Mouse (Mus musculus): ENCODE data around the gene Olfr12. TPM values are rescaled to one million over a fixed set of nuclear protein-coding genes. Genes with fewer than 3 reads are reported as not detected.

Gene Olfr12
- polyA plus RNA-seq, 1 experiment from 2014 or later: not detected

DNA sequence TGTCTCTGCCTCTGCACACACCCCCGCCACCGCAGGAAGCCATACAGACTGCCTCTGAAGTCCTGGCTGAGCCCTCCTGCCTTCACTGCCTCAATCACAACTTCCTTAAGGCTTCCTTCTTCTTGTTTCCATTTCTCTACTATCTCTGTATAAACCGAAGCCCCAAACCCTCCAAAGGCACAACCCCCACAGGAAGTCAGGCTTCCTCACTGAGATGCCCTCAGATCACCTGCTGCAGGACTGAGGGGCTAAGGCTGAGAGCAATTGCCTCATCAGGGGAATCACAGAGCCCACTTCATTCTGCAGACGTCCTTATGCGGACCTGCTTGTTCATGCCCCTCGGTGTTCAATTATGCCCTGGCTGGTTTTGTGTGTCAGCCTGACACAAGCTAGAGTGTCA, 22.8 kb downstream of the Olfr12 start:
- peaks cover 11% of the 10 kb centered on the region; the same call in 1 of the 2 replicates for H3K27me3 ChIP-seq (replicated peaks)
- no peak for ATAC-seq (ENCODE audit: insufficient number of reproducible peaks, low FRiP score)
- peaks cover 40% of the 10 kb centered on the region for H3K36me3 ChIP-seq
- peaks cover 21% of the 10 kb centered on the region for H3K4me1 ChIP-seq (replicated peaks)
- H3K4me3 ChIP-seq: peak overlapping the region; percentile 97
- H3K9ac ChIP-seq: no peak overlapping the region; the same call in 1 of the 2 replicates
- 70% methylated on average over 6 of the region's 6 CpGs for WGBS
- no peak overlapping the region for H3K27ac ChIP-seq (ENCODE audit: poor library complexity, severe bottlenecking)
- H3K4me2 ChIP-seq: peak overlapping the region; percentile 98
- H3K9me3 ChIP-seq (replicated peaks): no peaks in the 10 kb centered on the region

DNA sequence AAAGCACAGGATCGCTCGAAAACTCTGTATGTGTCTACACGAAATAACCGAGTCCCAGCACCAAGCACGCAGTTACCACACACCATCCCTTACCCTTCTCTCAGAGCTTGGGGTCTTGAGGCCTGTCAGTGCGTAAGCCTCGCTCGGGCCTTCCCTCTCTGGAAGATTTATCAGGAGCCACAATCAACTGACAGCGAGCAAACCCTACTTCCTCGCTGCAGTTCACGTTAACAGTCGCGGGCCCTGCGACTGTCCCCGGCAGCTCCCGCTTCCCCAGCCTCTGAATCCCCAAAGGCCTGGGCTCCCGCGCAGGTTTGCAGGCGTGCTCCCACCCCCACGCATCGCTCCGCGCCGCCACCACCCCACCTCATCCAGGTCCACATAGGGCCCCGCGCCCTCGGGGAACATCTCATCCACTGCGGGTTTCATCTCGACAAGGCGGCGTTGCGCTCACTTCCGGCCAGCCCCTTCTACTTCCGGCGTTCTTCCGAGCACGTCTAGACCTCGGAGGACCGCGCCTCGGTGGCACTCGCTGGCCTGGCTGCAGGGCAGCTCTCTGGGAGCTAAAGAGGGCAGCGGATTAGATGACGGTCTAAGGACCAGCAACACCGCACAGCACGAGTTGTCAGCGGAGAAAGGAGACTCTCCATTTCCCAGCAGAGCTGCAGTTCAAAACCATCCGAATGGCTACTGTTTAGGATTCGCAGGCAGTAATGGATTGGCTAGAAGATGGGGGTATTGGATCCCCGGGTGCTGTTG, 24.1 kb downstream of the Olfr12 start, which contains the start of gene Cops9:
Gene Cops9 (minus strand): TSS at position 472 of the 759 bp plus-strand sequence.
- peak within 1 kb of the TSS; percentile 93 for H3K9ac ChIP-seq
- H3K27me3 ChIP-seq (replicated peaks): peaks cover 17% of the 10 kb centered on the region; the same call in 1 of the 2 replicates
- peak; percentile 88 for ATAC-seq (ENCODE audit: insufficient number of reproducible peaks, low FRiP score)
- H3K4me1 ChIP-seq (replicated peaks): peaks cover 21% of the 10 kb centered on the region
- no peaks in the 10 kb centered on the region for H3K9me3 ChIP-seq (replicated peaks)
- H3K27ac ChIP-seq (ENCODE audit: poor library complexity, severe bottlenecking): peak within 1 kb of the TSS; percentile 64; the same call in 1 of the 2 replicates
- 2% methylated on average over 50 of the region's 50 CpGs for WGBS
- H3K36me3 ChIP-seq: peaks cover 30% of the 10 kb centered on the region
- H3K4me3 ChIP-seq: peak within 1 kb of the TSS; percentile 97
- peak within 1 kb of the TSS; percentile 98 for H3K4me2 ChIP-seq

DNA sequence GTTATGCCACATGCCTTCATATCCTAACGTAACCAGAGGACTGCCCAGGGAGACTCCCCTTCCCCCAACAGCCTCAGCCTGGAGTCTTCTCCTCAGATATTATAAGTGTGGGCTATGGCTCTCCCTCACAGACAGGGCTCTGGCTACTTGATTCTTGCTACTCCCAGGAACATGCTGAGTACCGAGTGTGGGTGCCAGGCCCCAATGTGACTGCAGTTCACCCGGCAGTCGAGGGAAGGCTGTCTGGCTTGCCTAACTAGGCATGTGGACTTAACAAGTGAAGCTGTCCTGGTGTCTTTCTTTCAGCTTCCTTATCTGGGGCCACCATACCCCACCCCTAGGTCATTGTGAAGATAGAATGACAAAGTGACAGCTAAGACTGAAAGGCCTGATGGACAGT, 26.1 kb downstream of the Olfr12 start:
- no peak overlapping the region for H3K27ac ChIP-seq (ENCODE audit: poor library complexity, severe bottlenecking)
- peaks cover 21% of the 10 kb centered on the region for H3K4me1 ChIP-seq (replicated peaks)
- no peak overlapping the region for H3K4me3 ChIP-seq
- H3K4me2 ChIP-seq: no peak overlapping the region
- peaks cover 24% of the 10 kb centered on the region for H3K27me3 ChIP-seq (replicated peaks)
- WGBS: 61% methylated on average over 4 of the region's 4 CpGs
- H3K9me3 ChIP-seq (replicated peaks): no peaks in the 10 kb centered on the region
- H3K36me3 ChIP-seq: peaks cover 10% of the 10 kb centered on the region; the same call in 1 of the 2 replicates
- ATAC-seq (ENCODE audit: insufficient number of reproducible peaks, low FRiP score): no peak
- H3K9ac ChIP-seq: no peak overlapping the region

DNA sequence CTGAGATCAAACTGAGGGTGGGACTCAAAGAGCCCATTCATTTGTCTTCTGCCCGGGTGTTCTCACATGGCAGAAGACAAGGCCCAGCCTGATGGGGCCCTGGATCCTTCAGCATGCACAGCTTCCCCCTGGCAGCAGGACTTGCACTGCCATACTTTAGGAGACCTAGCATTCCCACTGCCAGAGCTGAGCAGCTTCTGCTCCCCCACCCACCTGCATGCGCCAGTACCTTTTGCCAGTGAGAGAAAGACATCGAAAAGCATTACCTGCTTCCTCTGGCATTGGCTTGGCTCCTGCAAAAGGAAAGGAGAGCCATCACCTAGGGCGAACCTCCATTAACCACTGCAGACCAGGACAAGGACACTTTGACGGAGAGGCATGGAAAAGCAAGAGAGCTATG, 27.3 kb downstream of the Olfr12 start:
- no peak overlapping the region for H3K9ac ChIP-seq
- H3K27me3 ChIP-seq (replicated peaks): peaks cover 32% of the 10 kb centered on the region
- peaks cover 20% of the 10 kb centered on the region for H3K4me1 ChIP-seq (replicated peaks)
- no peak overlapping the region for H3K4me3 ChIP-seq
- 74% methylated on average over 5 of the region's 5 CpGs for WGBS
- no peaks in the 10 kb centered on the region for H3K9me3 ChIP-seq (replicated peaks)
- no peak for ATAC-seq (ENCODE audit: insufficient number of reproducible peaks, low FRiP score)
- no peak overlapping the region for H3K4me2 ChIP-seq
- H3K27ac ChIP-seq (ENCODE audit: poor library complexity, severe bottlenecking): no peak overlapping the region
- H3K36me3 ChIP-seq: no peaks in the 10 kb centered on the region

DNA sequence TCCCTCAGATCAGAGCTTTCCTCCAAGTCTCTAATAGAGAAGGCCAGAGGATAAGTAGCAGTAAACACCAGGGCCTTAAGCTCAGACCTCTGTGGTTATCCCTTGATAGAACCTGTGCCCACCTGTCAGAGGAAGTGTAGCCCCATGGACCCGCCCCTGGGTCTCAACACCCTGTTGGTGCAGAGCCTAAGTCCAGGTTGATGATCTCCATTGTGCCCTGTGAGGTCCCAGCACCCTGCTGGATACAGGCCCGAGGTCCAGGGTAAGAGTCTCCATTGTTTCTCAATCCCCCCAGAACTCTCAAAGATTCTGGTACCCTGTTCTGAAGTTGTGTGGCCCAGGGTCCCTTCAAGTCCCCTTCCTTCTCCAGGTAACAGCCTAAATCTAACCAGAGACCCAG, 28.5 kb downstream of the Olfr12 start:
- no peak for ATAC-seq (ENCODE audit: insufficient number of reproducible peaks, low FRiP score)
- WGBS: 44% methylated on average over 2 of the region's 2 CpGs

DNA sequence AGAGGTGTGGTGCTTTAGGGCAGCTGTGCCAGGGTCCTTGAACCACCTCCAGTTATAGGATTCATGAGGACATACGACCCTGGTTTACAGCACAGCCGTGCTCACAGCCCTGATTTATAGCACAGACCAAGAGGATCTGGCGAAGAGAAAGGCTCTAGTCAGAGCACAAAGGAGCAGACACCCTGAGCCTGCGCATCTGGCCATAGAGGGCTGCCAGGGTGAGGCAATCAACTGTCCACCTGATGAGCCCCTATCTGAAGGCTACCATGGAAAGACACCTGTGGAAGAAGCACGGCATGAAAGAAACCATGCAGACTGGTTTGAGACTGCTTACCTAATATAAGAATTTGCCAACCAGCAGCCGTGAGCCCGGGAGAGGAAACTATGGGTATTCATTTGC, 29.0 kb downstream of the Olfr12 start:
- no peaks in the 10 kb centered on the region for H3K36me3 ChIP-seq
- H3K9me3 ChIP-seq (replicated peaks): no peaks in the 10 kb centered on the region
- H3K27me3 ChIP-seq (replicated peaks): peaks cover 42% of the 10 kb centered on the region
- no peak overlapping the region for H3K27ac ChIP-seq (ENCODE audit: poor library complexity, severe bottlenecking)
- 70% methylated on average over 7 of the region's 7 CpGs for WGBS
- H3K4me1 ChIP-seq (replicated peaks): 0 out of 2 replicates have a peak, but pooled peaks cover 6% of the 10 kb centered on the region
- H3K9ac ChIP-seq: no peak overlapping the region
- no peak overlapping the region for H3K4me3 ChIP-seq
- ATAC-seq (ENCODE audit: insufficient number of reproducible peaks, low FRiP score): no peak
- no peak overlapping the region for H3K4me2 ChIP-seq

More for the DNA sequence above, 28.5 kb downstream of the Olfr12 start:
- Histone ChIP-seq H3K4me2 (no peak overlapping the region), H3K27ac (ENCODE audit: poor library complexity, severe bottlenecking) (no peak overlapping the region), H3K4me3 (no peak overlapping the region), H3K9ac (no peak overlapping the region), H3K4me1 (replicated peaks) (peaks cover 8% of the 10 kb centered on the region), H3K36me3 (no peaks in the 10 kb centered on the region), H3K9me3 (replicated peaks) (no peaks in the 10 kb centered on the region), H3K27me3 (replicated peaks) (peaks cover 40% of the 10 kb centered on the region)

DNA sequence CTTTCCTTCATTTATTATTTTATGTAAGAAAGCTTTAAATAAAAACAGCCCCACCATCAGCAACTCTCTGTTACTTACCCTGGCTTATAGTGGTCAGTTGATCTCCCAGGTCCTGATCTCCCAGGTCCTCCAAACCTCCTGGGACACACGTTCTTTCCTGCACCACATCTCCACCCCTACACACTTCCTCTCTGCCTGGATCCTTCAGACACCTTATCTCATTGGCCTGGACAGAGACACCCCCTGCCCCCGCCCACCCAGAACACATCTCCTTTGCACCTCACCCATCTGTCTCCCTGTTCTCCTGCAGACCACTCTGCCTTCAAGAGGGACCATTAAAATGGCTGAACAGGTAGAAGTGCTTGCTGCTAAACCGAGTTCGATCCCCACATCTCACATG, 29.4 kb downstream of the Olfr12 start:
- H3K4me3 ChIP-seq: no peak overlapping the region
- 58% methylated on average over 4 of the region's 4 CpGs for WGBS
- H3K4me1 ChIP-seq (replicated peaks): 0 out of 2 replicates have a peak, but pooled peaks cover 5% of the 10 kb centered on the region
- H3K9me3 ChIP-seq (replicated peaks): no peaks in the 10 kb centered on the region
- H3K27me3 ChIP-seq (replicated peaks): peaks cover 46% of the 10 kb centered on the region
- H3K9ac ChIP-seq: no peak overlapping the region
- ATAC-seq (ENCODE audit: insufficient number of reproducible peaks, low FRiP score): no peak
- H3K36me3 ChIP-seq: no peaks in the 10 kb centered on the region
- H3K4me2 ChIP-seq: no peak overlapping the region
- no peak overlapping the region for H3K27ac ChIP-seq (ENCODE audit: poor library complexity, severe bottlenecking)

DNA sequence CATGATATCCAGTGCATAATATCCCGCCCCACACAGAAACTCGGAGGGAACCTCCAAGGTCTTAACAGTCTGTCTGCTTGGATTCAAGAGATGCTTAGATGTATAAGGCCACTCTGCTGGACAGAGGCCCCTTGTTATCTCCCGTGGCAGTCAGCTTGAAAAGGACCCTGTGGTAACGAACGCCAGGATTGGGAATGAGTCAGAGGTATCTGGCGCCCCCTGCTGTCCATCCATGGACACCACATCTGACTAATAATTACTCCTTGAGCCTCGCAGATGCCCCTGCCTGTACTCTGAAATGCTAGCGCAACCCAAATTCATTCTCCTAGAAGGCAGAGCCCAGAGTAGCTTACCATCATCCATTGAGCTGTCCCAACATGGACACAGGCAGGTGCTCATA, 30.2 kb downstream of the Olfr12 start:
- no peak for ATAC-seq (ENCODE audit: insufficient number of reproducible peaks, low FRiP score)
- no peak overlapping the region for H3K27ac ChIP-seq (ENCODE audit: poor library complexity, severe bottlenecking)
- H3K9me3 ChIP-seq (replicated peaks): no peaks in the 10 kb centered on the region
- H3K4me3 ChIP-seq: no peak overlapping the region
- WGBS: 6% methylated on average over 8 of the region's 8 CpGs
- no peaks in the 10 kb centered on the region for H3K4me1 ChIP-seq (replicated peaks)
- H3K36me3 ChIP-seq: no peaks in the 10 kb centered on the region
- H3K4me2 ChIP-seq: 0 out of 2 replicates have a peak overlapping the region, but pooled peaks have one; percentile 9
- no peak overlapping the region for H3K9ac ChIP-seq
- H3K27me3 ChIP-seq (replicated peaks): peaks cover 53% of the 10 kb centered on the region

DNA sequence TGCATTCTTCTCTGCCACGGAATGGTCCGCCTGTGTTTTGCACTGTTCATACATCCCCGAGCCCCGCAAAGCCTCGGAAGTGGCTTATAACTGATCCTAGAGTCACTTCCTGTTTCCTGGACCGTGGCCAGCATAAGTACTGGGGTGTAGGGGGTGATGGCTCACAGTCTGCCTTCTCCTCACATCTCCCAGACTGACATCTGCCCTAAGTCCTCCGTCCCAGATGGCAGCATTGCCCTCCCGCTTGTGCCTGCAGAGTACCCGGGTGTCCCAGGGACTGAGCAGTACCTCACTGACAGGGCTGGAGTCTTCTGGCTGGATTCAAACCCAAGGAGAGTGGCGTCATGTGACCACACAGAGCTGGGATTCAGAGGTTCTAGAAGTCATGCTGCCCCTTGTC, 30.6 kb downstream of the Olfr12 start:
- Histone ChIP-seq H3K36me3 (no peaks in the 10 kb centered on the region), H3K9me3 (replicated peaks) (no peaks in the 10 kb centered on the region), H3K9ac (no peak overlapping the region), H3K4me2 (0 out of 2 replicates have a peak overlapping the region, but pooled peaks have one; percentile 9), H3K27ac (ENCODE audit: poor library complexity, severe bottlenecking) (no peak overlapping the region), H3K27me3 (replicated peaks) (peaks cover 55% of the 10 kb centered on the region), H3K4me1 (replicated peaks) (no peaks in the 10 kb centered on the region), H3K4me3 (no peak overlapping the region)
- no peak for ATAC-seq (ENCODE audit: insufficient number of reproducible peaks, low FRiP score)
- 37% methylated on average over 10 of the region's 10 CpGs for WGBS

DNA sequence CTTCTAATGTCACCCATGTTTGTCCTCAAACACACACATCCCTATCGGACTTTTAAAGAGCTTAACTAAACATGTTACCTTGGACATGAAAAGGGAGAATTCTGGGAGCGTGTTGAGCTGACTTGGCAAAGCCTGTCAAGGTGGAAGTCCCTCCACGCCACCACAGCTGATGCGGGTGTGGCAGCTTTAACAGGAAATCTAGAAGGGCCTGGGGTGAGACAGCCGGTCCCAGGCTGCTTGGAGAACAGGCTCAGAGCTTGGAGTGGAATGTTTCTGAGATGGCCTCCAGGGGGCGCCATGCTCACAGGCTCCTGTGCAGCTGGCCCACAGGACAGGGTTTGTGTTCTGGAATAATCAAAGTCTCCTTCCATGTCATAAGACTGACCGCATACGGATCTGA, 31.1 kb downstream of the Olfr12 start, which contains the start of gene Otos:
Gene Otos (minus strand): TSS at position 169 of the 400 bp plus-strand sequence.
- H3K27ac ChIP-seq (ENCODE audit: poor library complexity, severe bottlenecking): no peak within 1 kb of the TSS
- H3K9me3 ChIP-seq (replicated peaks): no peaks in the 10 kb centered on the region
- 0 out of 2 replicates have a peak within 1 kb of the TSS, but pooled peaks have one; percentile 9 for H3K4me2 ChIP-seq
- ATAC-seq (ENCODE audit: insufficient number of reproducible peaks, low FRiP score): peak; percentile 27; the same call in 1 of the 2 replicates
- H3K27me3 ChIP-seq (replicated peaks): peaks cover 58% of the 10 kb centered on the region
- H3K36me3 ChIP-seq: no peaks in the 10 kb centered on the region
- 27% methylated on average over 8 of the region's 8 CpGs for WGBS
- no peak within 1 kb of the TSS for H3K9ac ChIP-seq
- no peak within 1 kb of the TSS for H3K4me3 ChIP-seq
- H3K4me1 ChIP-seq (replicated peaks): no peaks in the 10 kb centered on the region

DNA sequence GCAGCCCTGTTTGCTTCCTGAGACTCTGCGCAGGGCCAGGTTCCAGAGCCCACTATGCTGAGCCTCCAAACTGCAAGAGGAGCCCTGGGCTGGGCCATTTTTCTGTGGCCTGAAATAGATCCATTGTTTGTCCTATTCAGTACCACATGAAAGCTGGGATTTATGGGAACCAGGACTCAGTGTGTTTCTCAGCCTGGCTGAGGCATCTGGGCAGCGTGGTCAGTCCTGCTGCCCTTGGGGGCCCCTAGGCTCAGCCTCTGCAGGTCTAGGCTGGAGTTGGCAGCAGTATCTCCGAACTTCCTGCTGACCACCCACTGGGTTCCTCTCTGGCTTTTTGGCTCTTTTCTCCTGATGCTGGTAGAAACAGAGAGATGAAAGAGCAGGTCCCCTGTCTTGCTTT, 33.9 kb downstream of the Olfr12 start:
- H3K9me3 ChIP-seq (replicated peaks): no peaks in the 10 kb centered on the region
- H3K27ac ChIP-seq (ENCODE audit: poor library complexity, severe bottlenecking): no peak overlapping the region
- H3K4me3 ChIP-seq: no peak overlapping the region
- peaks cover 62% of the 10 kb centered on the region for H3K27me3 ChIP-seq (replicated peaks)
- no peak overlapping the region for H3K9ac ChIP-seq
- no peak for ATAC-seq (ENCODE audit: insufficient number of reproducible peaks, low FRiP score)
- no peaks in the 10 kb centered on the region for H3K4me1 ChIP-seq (replicated peaks)
- no peak overlapping the region for H3K4me2 ChIP-seq
- 55% methylated on average over 3 of the region's 3 CpGs for WGBS
- H3K36me3 ChIP-seq: no peaks in the 10 kb centered on the region

All from heart, embryonic 12.5 days (tissue).